Mouse (Mus musculus) kidney, embryonic 14.5 days (tissue): ENCODE measurements around the gene Dntt. TPM values are rescaled to one million over a fixed set of nuclear protein-coding genes. Genes with fewer than 3 reads are reported as not detected.

Experiments
- ATAC-seq: fragments of 200-750 bp; cut with Nextera tagmentation; 2 replicates; pipeline ENCODE4 v1.8.0; 2017; ENCODE audit warnings: moderate number of reproducible peaks, mild to moderate bottlenecking, moderate TSS enrichment, moderate library complexity; ENCODE audit not compliant: low FRiP score, low TSS enrichment
- H3K27ac ChIP-seq: fragments of 300-500 bp; sonication (generic); 2 replicates; pipeline ENCODE4 v1.5.1; 2014; ENCODE audit warnings: low read depth, mild to moderate bottlenecking, low read length, moderate library complexity, mixed read lengths
- H3K27me3 ChIP-seq: fragments of 300-500 bp; sonication (generic); 2 replicates; pipeline ENCODE4 v1.6.1; 2014; ENCODE audit warnings: mild to moderate bottlenecking, low read length; ENCODE audit not compliant: control insufficient read depth, insufficient read depth
- H3K36me3 ChIP-seq: fragments of 300-500 bp; sonication (generic); 2 replicates; pipeline ENCODE4 v1.6.1; 2014; ENCODE audit warnings: low read length, mixed read lengths; ENCODE audit not compliant: control insufficient read depth, insufficient read depth
- H3K4me1 ChIP-seq: fragments of 300-500 bp; sonication (generic); 2 replicates; pipeline ENCODE4 v1.6.1; 2014; ENCODE audit warnings: low read length, mixed read lengths; ENCODE audit not compliant: control insufficient read depth, insufficient read depth
- H3K4me2 ChIP-seq: fragments of 300-500 bp; sonication (generic); replicated peaks from 2 replicates; pipeline ENCODE4 v1.6.1; 2014; ENCODE audit warnings: low read depth, mild to moderate bottlenecking, low read length
- H3K4me3 ChIP-seq: fragments of 300-500 bp; sonication (generic); 2 replicates; pipeline ENCODE4 v1.5.1; 2014; ENCODE audit warnings: mild to moderate bottlenecking, low read length
- H3K9ac ChIP-seq: fragments of 300-500 bp; sonication (generic); 2 replicates; pipeline ENCODE4 v1.6.1; 2014; ENCODE audit warnings: low read depth, mild to moderate bottlenecking, low read length, moderate library complexity
- H3K9me3 ChIP-seq: fragments of 300-500 bp; sonication (generic); 2 replicates; pipeline ENCODE4 v1.6.1; 2016; ENCODE audit warnings: low read length; ENCODE audit not compliant: control insufficient read depth
- WGBS: fragments of 180-500 bp; shearing (Covaris S2); extraction: QIAGEN DNeasy Blood & Tissue Kit; methylation state at CpG from one replicate; pipeline ENCODE4 v1.1.7; 2014; 5-methylcytosine and 5-hydroxymethylcytosine counted together
- polyA plus RNA-seq: library from polyadenylated mRNA; unstranded; fragments of >200 nt; fragmentation: Nextera tagmentation; extraction: Ambion mirVana; gene quantifications from 2 replicates; pipeline ENCODE4 v1.2.1, GENCODE M21; 2014

Gene Dntt
- 0.16 and 0.19 TPM in 2 replicates for polyA plus RNA-seq

GRCm38 (mm10) chr19:41029219-41029618, at the start of gene Dntt:
Dntt (plus strand) TSS chr19:41029275.
- H3K4me2 ChIP-seq, result no peak within 1 kb of the TSS

GRCm38 (mm10) chr19:40980671-40981070, 48.4 kb upstream of the Dntt start:
- no peaks in the 10 kb centered on the region for H3K4me1 ChIP-seq
- no peak overlapping the region for H3K27ac ChIP-seq
- H3K27me3 ChIP-seq, result no peaks in the 10 kb centered on the region
- no peaks in the 10 kb centered on the region for H3K36me3 ChIP-seq
- no peak for ATAC-seq
- 81% methylated on average over 5 of the region's 5 CpGs for WGBS
- no peak overlapping the region for H3K4me3 ChIP-seq
- no peak overlapping the region for H3K9ac ChIP-seq
- no peaks in the 10 kb centered on the region for H3K9me3 ChIP-seq
- no peak overlapping the region for H3K4me2 ChIP-seq

More at GRCm38 (mm10) chr19:41029219-41029618, at the start of gene Dntt:
- H3K9ac ChIP-seq, result no peak within 1 kb of the TSS
- H3K9me3 ChIP-seq, result no peaks in the 10 kb centered on the region
- no peak within 1 kb of the TSS for H3K4me3 ChIP-seq
- H3K36me3 ChIP-seq, result no peaks in the 10 kb centered on the region
- ATAC-seq, result no peak
- no peak within 1 kb of the TSS for H3K27ac ChIP-seq
- no peaks in the 10 kb centered on the region for H3K27me3 ChIP-seq
- WGBS, result 89% methylated on average over 6 of the region's 6 CpGs
- no peaks in the 10 kb centered on the region for H3K4me1 ChIP-seq

GRCm38 (mm10) chr19:40984536-40984935, 44.5 kb upstream of the Dntt start:
- no peak overlapping the region for H3K27ac ChIP-seq

GRCm38 (mm10) chr19:40988856-40989255, 40.2 kb upstream of the Dntt start:
- no peaks in the 10 kb centered on the region for H3K27me3 ChIP-seq
- H3K4me3 ChIP-seq, result no peak overlapping the region
- no peak overlapping the region for H3K4me2 ChIP-seq
- H3K9me3 ChIP-seq, result no peaks in the 10 kb centered on the region
- H3K27ac ChIP-seq, result no peak overlapping the region
- H3K36me3 ChIP-seq, result no peaks in the 10 kb centered on the region
- no peak overlapping the region for H3K9ac ChIP-seq
- H3K4me1 ChIP-seq, result peaks cover 6% of the 10 kb centered on the region
- WGBS, result 80% methylated on average over 5 of the region's 5 CpGs
- no peak for ATAC-seq

More at GRCm38 (mm10) chr19:40984536-40984935, 44.5 kb upstream of the Dntt start:
- H3K9me3 ChIP-seq, result no peaks in the 10 kb centered on the region
- H3K4me2 ChIP-seq, result no peak overlapping the region
- no peak for ATAC-seq
- no peaks in the 10 kb centered on the region for H3K27me3 ChIP-seq
- no peaks in the 10 kb centered on the region for H3K36me3 ChIP-seq
- no peaks in the 10 kb centered on the region for H3K4me1 ChIP-seq
- no peak overlapping the region for H3K9ac ChIP-seq
- no peak overlapping the region for H3K4me3 ChIP-seq
- WGBS, result 71% methylated on average over 1 of the region's 1 CpGs

- 78% methylated on average over 9 of the region's 9 CpGs for WGBS
Measured at GRCm38 (mm10) chr19:40989961-40990600, 39.0 kb upstream of the Dntt start.

GRCm38 (mm10) chr19:40990781-40991343, 38.2 kb upstream of the Dntt start:
- Histone ChIP-seq H3K27me3 (no peaks in the 10 kb centered on the region), H3K36me3 (no peaks in the 10 kb centered on the region), H3K4me3 (no peak overlapping the region), H3K27ac (no peak overlapping the region), H3K9ac (no peak overlapping the region), H3K4me1 (peaks cover 9% of the 10 kb centered on the region), H3K9me3 (no peaks in the 10 kb centered on the region), H3K4me2 (no peak overlapping the region)
- 93% methylated on average over 17 of the region's 17 CpGs for WGBS
- no peak for ATAC-seq

More at GRCm38 (mm10) chr19:40989961-40990600, 39.0 kb upstream of the Dntt start:
- Histone ChIP-seq H3K4me2 (no peak overlapping the region), H3K27me3 (no peaks in the 10 kb centered on the region), H3K4me3 (no peak overlapping the region), H3K9ac (no peak overlapping the region), H3K36me3 (no peaks in the 10 kb centered on the region), H3K4me1 (peaks cover 9% of the 10 kb centered on the region), H3K9me3 (no peaks in the 10 kb centered on the region), H3K27ac (no peak overlapping the region)
- no peak for ATAC-seq

- Histone ChIP-seq H3K9me3 (no peaks in the 10 kb centered on the region), H3K27me3 (no peaks in the 10 kb centered on the region), H3K9ac (no peak overlapping the region), H3K4me3 (no peak overlapping the region), H3K27ac (no peak overlapping the region), H3K4me1 (peaks cover 11% of the 10 kb centered on the region), H3K4me2 (no peak overlapping the region), H3K36me3 (no peaks in the 10 kb centered on the region)
- WGBS, result 48% methylated on average over 7 of the region's 7 CpGs
- ATAC-seq, result no peak
Measured at GRCm38 (mm10) chr19:40991626-40992025, 37.4 kb upstream of the Dntt start.

- WGBS, result 47% methylated on average over 11 of the region's 11 CpGs
- Histone ChIP-seq H3K4me1 (peaks cover 11% of the 10 kb centered on the region), H3K4me2 (peak overlapping the region; percentile 19), H3K4me3 (no peak overlapping the region), H3K27ac (no peak overlapping the region), H3K27me3 (no peaks in the 10 kb centered on the region), H3K36me3 (no peaks in the 10 kb centered on the region), H3K9ac (no peak overlapping the region), H3K9me3 (no peaks in the 10 kb centered on the region)
- no peak for ATAC-seq
Measured at GRCm38 (mm10) chr19:40992096-40992495, 37.0 kb upstream of the Dntt start.

GRCm38 (mm10) chr19:40992517-40993044, 36.5 kb upstream of the Dntt start:
- 52% methylated on average over 8 of the region's 8 CpGs for WGBS
- Histone ChIP-seq H3K4me2 (peak overlapping the region; percentile 19), H3K9ac (no peak overlapping the region), H3K27ac (no peak overlapping the region), H3K4me3 (no peak overlapping the region), H3K36me3 (no peaks in the 10 kb centered on the region), H3K9me3 (no peaks in the 10 kb centered on the region), H3K27me3 (no peaks in the 10 kb centered on the region), H3K4me1 (peaks cover 11% of the 10 kb centered on the region)
- no peak for ATAC-seq
